Mouse (Mus musculus) CD4-positive, CD25-positive, alpha-beta regulatory T cell, adult 2 months (primary cell): ENCODE measurements at regions not wholly inside any gene's neighbourhood (a gene's known extent, or its start where the extent isn't known, plus 50 kb on each side); places are given as distances from the start of the nearest gene placed in this dataset.

Experiments used
- DNase-seq: peaks from one replicate; pipeline ENCODE4 v3.0.0-alpha.2; 2012; ENCODE audit warnings: low read depth, low spot score

- no peak for DNase-seq
Observed at GRCm38 (mm10) chr4:45746451-45746850, 52.4 kb upstream of the Aldh1b1 start.

GRCm38 (mm10) chr4:45745746-45746145 is 53.1 kb upstream of the Aldh1b1 start:
- no peak for DNase-seq

GRCm38 (mm10) chr4:45744849-45745407 is 53.9 kb upstream of the Aldh1b1 start:
- DNase-seq = no peak

- no peak for DNase-seq
Observed at GRCm38 (mm10) chr4:45740779-45741365, 58.0 kb upstream of the Aldh1b1 start.

- DNase-seq = no peak
Observed at GRCm38 (mm10) chr4:45740319-45740718, 58.5 kb upstream of the Aldh1b1 start.

- DNase-seq = no peak
Observed at GRCm38 (mm10) chr4:45739696-45740095, 59.1 kb upstream of the Aldh1b1 start.

GRCm38 (mm10) chr4:45739168-45739567 is 59.7 kb upstream of the Aldh1b1 start:
- DNase-seq = no peak

GRCm38 (mm10) chr4:45738746-45739145 is 60.1 kb upstream of the Aldh1b1 start:
- no peak for DNase-seq

- DNase-seq = no peak
Observed at GRCm38 (mm10) chr4:45736215-45736815, 62.5 kb upstream of the Aldh1b1 start.

GRCm38 (mm10) chr4:45734011-45734410 is 64.8 kb upstream of the Aldh1b1 start:
- DNase-seq = no peak

- DNase-seq = peak; percentile 13
Observed at GRCm38 (mm10) chr4:45730862-45731831, 67.7 kb upstream of the Aldh1b1 start.

GRCm38 (mm10) chr4:45729801-45730200 is 69.0 kb upstream of the Aldh1b1 start:
- no peak for DNase-seq

- no peak for DNase-seq
Observed at GRCm38 (mm10) chr4:45728825-45729224, 70.0 kb upstream of the Aldh1b1 start.

- no peak for DNase-seq
Observed at GRCm38 (mm10) chr4:45727915-45728314, 70.9 kb upstream of the Aldh1b1 start.

GRCm38 (mm10) chr4:45727474-45727873 is 71.3 kb upstream of the Aldh1b1 start:
- no peak for DNase-seq

GRCm38 (mm10) chr4:45726783-45727182 is 72.0 kb upstream of the Aldh1b1 start:
- no peak for DNase-seq

- DNase-seq = no peak
Observed at GRCm38 (mm10) chr4:45725055-45725910, 73.5 kb upstream of the Aldh1b1 start.

- no peak for DNase-seq
Observed at GRCm38 (mm10) chr4:45720352-45720751, 78.5 kb upstream of the Aldh1b1 start.

- peak; percentile 22 for DNase-seq
Observed at GRCm38 (mm10) chr4:45719564-45719963, 79.3 kb upstream of the Aldh1b1 start.

GRCm38 (mm10) chr4:45715878-45716277 is 82.9 kb upstream of the Aldh1b1 start:
- no peak for DNase-seq

- no peak for DNase-seq
Observed at GRCm38 (mm10) chr4:45713837-45714508, 84.8 kb upstream of the Aldh1b1 start.
